Comparison of ENCODE assay signal across 15 mouse cellular contexts in the genomic region with DNA sequence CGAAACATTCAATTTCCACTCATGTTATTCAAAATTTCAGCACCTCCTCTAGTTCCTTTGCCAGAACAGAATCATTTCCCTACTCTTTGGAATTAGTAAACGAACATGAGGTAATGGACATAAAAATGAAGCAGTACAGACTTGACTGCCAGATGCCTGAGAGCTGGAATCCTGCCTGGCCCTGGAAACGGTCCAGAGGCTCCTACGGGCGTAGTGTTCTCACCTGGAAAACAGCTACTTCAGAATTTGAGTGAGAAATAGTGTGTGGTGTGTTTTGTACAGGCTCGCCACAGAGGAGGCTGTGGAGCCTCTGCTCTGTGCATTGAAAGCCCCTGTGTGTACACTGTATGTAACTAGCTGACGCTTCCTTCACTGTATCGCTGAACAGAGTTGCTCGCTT. TPM values are rescaled to one million over a fixed set of nuclear protein-coding genes. Genes with fewer than 3 reads are reported as not detected.
A peak's percentile ranks its signal among the peaks of the same experiment; 100 is the strongest.
DNase-seq lines count a peak whose midpoint lies in the region; ATAC-seq lines count a peak whose summit lies in the region.
"Had no signal": no experiment of that assay in that cellular context is flagged by ENCODE, and none has a peak within 500 bp of the region (broad histone marks: within the 10 kb centered on the region; RNA-seq: fewer than 3 reads in every experiment).

No protein-coding gene starts in this region.

- peak; percentile 63; the same call in 1 of the 2 replicates for ATAC-seq in embryonic facial prominence, embryonic 14.5 days (ENCODE audit: low read depth)
- no peak for ATAC-seq in lung, embryonic 15.5 days (ENCODE audit: borderline replicate concordance, extremely low read depth, low FRiP score, low TSS enrichment)
- ATAC-seq: hindbrain, postnatal 0 days had no signal

- H3K36me3 ChIP-seq in embryonic facial prominence, embryonic 14.5 days (ENCODE audit: control insufficient read depth, insufficient read depth, low read length), result no peaks in the 10 kb centered on the region
- no peaks in the 10 kb centered on the region for H3K36me3 ChIP-seq in embryonic facial prominence, embryonic 10.5 days (replicated peaks)
- H3K36me3 ChIP-seq in lung, embryonic 15.5 days, result no peaks in the 10 kb centered on the region

- 63% methylated on average over 9 of the region's 9 CpGs for WGBS in embryonic facial prominence, embryonic 14.5 days
- WGBS in embryonic facial prominence, embryonic 10.5 days, result 89% methylated on average over 9 of the region's 9 CpGs
- WGBS in lung, embryonic 15.5 days, result 55% methylated on average over 9 of the region's 9 CpGs

- no peak overlapping the region for H3K27ac ChIP-seq in embryonic facial prominence, embryonic 14.5 days (replicated peaks; ENCODE audit: low read depth, low read length)
- no peak overlapping the region for H3K27ac ChIP-seq in embryonic facial prominence, embryonic 10.5 days (replicated peaks)
- H3K27ac ChIP-seq in lung, embryonic 15.5 days, result peak overlapping the region; percentile 30; the same call in 1 of the 2 replicates
- H3K27ac ChIP-seq: hindbrain, postnatal 0 days had no signal

- no peak overlapping the region for H3K9ac ChIP-seq in embryonic facial prominence, embryonic 14.5 days (ENCODE audit: low read depth, low read length)
- H3K9ac ChIP-seq in lung, embryonic 15.5 days, result no peak overlapping the region

- H3K4me2 ChIP-seq in embryonic facial prominence, embryonic 14.5 days (ENCODE audit: low read depth, low read length), result no peak overlapping the region
- H3K4me2 ChIP-seq in lung, embryonic 15.5 days, result no peak overlapping the region

- peak; percentile 77 for DNase-seq in embryonic facial prominence, embryonic 14.5 days (ENCODE audit: low spot score)
- DNase-seq in embryonic facial prominence, embryonic 10.5 days (ENCODE audit: low spot score), result no peak
- peak; percentile 20 for DNase-seq in right cerebral cortex, postnatal 4 days
- DNase-seq in right cerebral cortex, postnatal 36 days (ENCODE audit: low spot score in 2 of 2), result no peak
- DNase-seq in thymus, postnatal 36 days, result no peak
- no peak for DNase-seq in left cerebral cortex, adult 11 months (ENCODE audit: low spot score)
- no peak for DNase-seq in spleen, adult 12 weeks (ENCODE audit: low spot score)
- DNase-seq: adrenal gland, postnatal 36 days; cerebellum, adult 11-12 months; heart, adult 11 months; thymus, adult 18-20 months had no signal

- H3K4me3 ChIP-seq in embryonic facial prominence, embryonic 14.5 days (ENCODE audit: low read depth, low read length), result no peak overlapping the region
- H3K4me3 ChIP-seq in embryonic facial prominence, embryonic 10.5 days, result no peak overlapping the region
- H3K4me3 ChIP-seq in lung, embryonic 15.5 days, result no peak overlapping the region
- H3K4me3 ChIP-seq: myocyte had no signal

- no peaks in the 10 kb centered on the region for H3K4me1 ChIP-seq in embryonic facial prominence, embryonic 14.5 days (ENCODE audit: control insufficient read depth, insufficient read depth, low read length)
- H3K4me1 ChIP-seq in embryonic facial prominence, embryonic 10.5 days, result peaks cover 6% of the 10 kb centered on the region; the same call in 1 of the 2 replicates
- peaks cover 4% of the 10 kb centered on the region; the same call in 1 of the 2 replicates for H3K4me1 ChIP-seq in lung, embryonic 15.5 days

- no peaks in the 10 kb centered on the region for H3K27me3 ChIP-seq in embryonic facial prominence, embryonic 14.5 days (replicated peaks; ENCODE audit: control insufficient read depth, insufficient read depth, low read length)
- no peaks in the 10 kb centered on the region for H3K27me3 ChIP-seq in embryonic facial prominence, embryonic 10.5 days (replicated peaks; ENCODE audit: low read depth, poor library complexity, severe bottlenecking)
- H3K27me3 ChIP-seq in lung, embryonic 15.5 days, result no peaks in the 10 kb centered on the region

- no peaks in the 10 kb centered on the region for H3K9me3 ChIP-seq in embryonic facial prominence, embryonic 14.5 days (ENCODE audit: control insufficient read depth, low read length)
- H3K9me3 ChIP-seq in embryonic facial prominence, embryonic 10.5 days, result no peaks in the 10 kb centered on the region
- no peaks in the 10 kb centered on the region for H3K9me3 ChIP-seq in lung, embryonic 15.5 days

RNA-seq across cellular contexts. Expression of gene Iqch, which starts 5.6 kb away (rescaled TPM):
- 0.22 and 0.25 TPM in 2 replicates for polyA plus RNA-seq in embryonic facial prominence, embryonic 14.5 days (2014; fragmentation: Nextera tagmentation; extraction: Ambion mirVana)
- polyA plus RNA-seq in embryonic facial prominence, embryonic 10.5 days (2016; fragmentation: Nextera tagmentation; extraction: Ambion mirVana), result 0.09 TPM in 1 of 2 replicates, not detected in the other
- 0.05 and 0.20 TPM in 2 replicates for polyA plus RNA-seq in lung, embryonic 15.5 days (2015; fragmentation: Nextera tagmentation; extraction: Ambion mirVana)
- polyA plus RNA-seq: myocyte; spleen, adult 2 months had no signal

RNA-seq across cellular contexts. Expression of gene Aagab, which starts 5.8 kb away (rescaled TPM):
- polyA plus RNA-seq in embryonic facial prominence, embryonic 14.5 days (2014; fragmentation: Nextera tagmentation; extraction: Ambion mirVana), result 26.2 and 27.4 TPM in 2 replicates
- 37.4 and 38.4 TPM in 2 replicates for polyA plus RNA-seq in embryonic facial prominence, embryonic 10.5 days (2016; fragmentation: Nextera tagmentation; extraction: Ambion mirVana)
- 27.5 and 29.7 TPM in 2 replicates for polyA plus RNA-seq in lung, embryonic 15.5 days (2015; fragmentation: Nextera tagmentation; extraction: Ambion mirVana)

Comparison
In these comparisons a context has a peak if more than half of its experiments do, and no peak if none do; other contexts are left out.
1. DNase-seq: peak in embryonic facial prominence, embryonic 14.5 days (single experiment) and right cerebral cortex, postnatal 4 days (single experiment); none in embryonic facial prominence, embryonic 10.5 days (single experiment), right cerebral cortex, postnatal 36 days (0 of 2), thymus, postnatal 36 days (0 of 2), left cerebral cortex, adult 11 months (single experiment) and spleen, adult 12 weeks (single experiment).